Mouse (Mus musculus) CH12.LX (cell line): ENCODE data around the gene Cacna2d2.

ENCODE experiments used
- CTCF ChIP-seq, 2 experiments: IDR thresholded peaks in 1 of 2; conservative IDR thresholded peaks in 1 of 2; 2 replicates each; pipeline ENCODE4 v1.5.1; 2011 to 2012; ENCODE audit warnings: low read depth in 2 of 2, low read length in 2 of 2, improper control_type of control experiment in 1 of 2, inconsistent platforms in 1 of 2, mild to moderate bottlenecking in 1 of 2, moderate library complexity in 1 of 2
- ELF1 ChIP-seq: IDR thresholded peaks from 2 replicates; pipeline ENCODE4 v1.6.1; 2014; ENCODE audit warnings: low read depth, mild to moderate bottlenecking, inconsistent platforms, low read length, improper control_type of control experiment
- ETS1 ChIP-seq: conservative IDR thresholded peaks from 2 replicates; pipeline ENCODE4 v1.6.1; 2012; ENCODE audit warnings: low read depth, mild to moderate bottlenecking, inconsistent platforms, low read length, improper control_type of control experiment, moderate library complexity
- GABPA ChIP-seq: IDR thresholded peaks from 2 replicates; pipeline ENCODE4 v1.6.1; 2012; ENCODE audit warnings: low read depth, low read length, improper control_type of control experiment, inconsistent platforms; ENCODE audit not compliant: insufficient replicate concordance
- MYC ChIP-seq: IDR thresholded peaks from 2 replicates; pipeline ENCODE4 v1.6.1; 2011; ENCODE audit warnings: low read depth, mild to moderate bottlenecking, improper control_type of control experiment, low read length
- NELFE ChIP-seq: IDR thresholded peaks from 2 replicates; pipeline ENCODE4 v1.6.1; 2011; ENCODE audit warnings: low read depth, low read length, improper control_type of control experiment
- POLR2AphosphoS2 ChIP-seq: IDR thresholded peaks from 2 replicates; pipeline ENCODE4 v1.6.1; 2011; ENCODE audit warnings: low read depth, low read length, improper control_type of control experiment

DNA sequence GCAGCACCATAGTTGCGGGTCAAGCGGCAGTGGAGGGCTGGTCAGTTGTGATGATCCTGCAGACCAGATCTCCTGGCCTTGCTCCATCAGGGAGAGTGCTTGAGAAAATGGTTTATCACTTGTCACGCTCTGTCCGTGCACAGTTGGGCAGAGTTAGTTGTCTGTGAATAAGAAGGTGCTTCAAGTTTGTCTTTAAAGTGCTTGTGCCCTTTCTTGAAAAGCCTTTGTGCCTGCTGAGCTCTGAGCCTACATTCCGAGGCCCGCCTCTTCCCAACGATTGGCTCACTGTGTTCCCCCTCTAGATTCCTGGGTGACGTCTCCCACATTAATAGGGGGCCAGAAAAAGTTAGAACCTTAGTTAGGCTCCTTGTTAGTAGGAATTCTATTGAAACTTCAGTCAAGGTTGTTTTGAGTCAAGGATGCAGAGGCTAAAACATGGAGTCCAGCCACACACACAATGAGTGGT lies 152.5 kb downstream of the Cacna2d2 start:
- no peak for TF ChIP-seq CTCF (conservative IDR thresholded peaks at IDR 0.05 in 1 of 2, IDR thresholded peaks at IDR 0.05 in 1 of 2; ENCODE audit: low read depth in 2 of 2, low read length in 2 of 2)
- no peak for TF ChIP-seq POLR2AphosphoS2
- no peak for TF ChIP-seq NELFE
- TF ChIP-seq ETS1: no peak
- no peak for TF ChIP-seq ELF1
- TF ChIP-seq MYC: no peak
- no peak for TF ChIP-seq GABPA
